Mouse (Mus musculus) G1E (cell line): ENCODE measurements around the gene Sftpd.

Source experiments
- CTCF ChIP-seq: IDR thresholded peaks from 2 replicates; pipeline ENCODE4 v1.5.1; 2012; ENCODE audit warnings: low read depth, low read length, inconsistent platforms, mixed read lengths
- GATA1 ChIP-seq: IDR thresholded peaks from 2 replicates; pipeline ENCODE4 v1.6.1; 2012; ENCODE audit warnings: borderline replicate concordance, low read length, inconsistent platforms, mixed read lengths
- POLR2AphosphoS5 ChIP-seq: IDR thresholded peaks from 2 replicates; pipeline ENCODE4 v1.6.1; 2012; ENCODE audit warnings: low read depth, low read length, inconsistent platforms; ENCODE audit not compliant: insufficient replicate concordance
- TAL1 ChIP-seq: conservative IDR thresholded peaks from 2 replicates; pipeline ENCODE4 v1.6.1; 2012; ENCODE audit warnings: low read depth, low read length, inconsistent platforms, mixed read lengths

DNA sequence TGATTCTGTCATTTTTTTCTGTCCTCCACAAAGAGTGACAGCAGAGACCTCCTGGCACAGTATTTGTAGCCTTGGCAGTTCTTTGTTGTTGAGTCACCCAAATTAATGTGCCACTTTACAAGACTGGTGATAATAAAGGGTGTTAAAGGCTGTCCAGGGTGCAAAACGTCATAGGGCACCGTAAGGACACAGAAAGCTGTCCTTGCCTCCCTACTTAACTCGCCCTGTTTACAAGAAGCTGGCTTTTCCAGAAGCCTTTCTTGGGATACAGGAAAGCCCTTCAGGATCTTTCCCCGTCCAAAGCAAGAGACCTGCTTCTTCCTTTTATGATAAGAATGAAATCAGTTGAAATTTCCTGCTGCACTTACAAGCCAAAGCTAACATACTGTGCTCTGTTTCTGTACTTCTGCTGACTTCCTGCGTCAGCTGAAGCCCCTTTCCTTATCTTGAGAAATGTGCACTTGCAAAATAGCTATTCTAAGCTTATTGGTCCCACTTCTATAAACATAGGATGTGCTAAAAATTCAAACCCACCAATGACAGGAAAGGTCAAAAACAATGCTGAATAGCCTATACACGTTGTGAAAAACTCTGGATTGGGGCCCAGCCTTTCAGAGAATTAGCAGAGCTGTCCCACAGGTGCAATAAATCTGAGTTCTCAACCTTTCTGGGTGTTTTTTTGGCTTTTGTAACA is 13.2 kb upstream of the Sftpd start:
- no peak for TF ChIP-seq GATA1
- TF ChIP-seq CTCF: no peak
- TF ChIP-seq POLR2AphosphoS5: no peak
- no peak for TF ChIP-seq TAL1
